Mouse (Mus musculus) small intestine, adult 2 months (tissue): ENCODE measurements around the gene Gorasp2. TPM values are rescaled to one million over a fixed set of nuclear protein-coding genes. Genes with fewer than 3 reads are reported as not detected.

Source experiments
- H3K27ac ChIP-seq: fragments of 200-500 bp; 2 replicates; pipeline ENCODE4 v1.5.1; 2012; ENCODE audit warnings: low read depth, low read length, control low read depth, inconsistent platforms; ENCODE audit not compliant: insufficient read depth
- H3K27me3 ChIP-seq: fragments of 200-500 bp; 2 replicates; pipeline ENCODE4 v1.6.1; 2012; ENCODE audit warnings: mild to moderate bottlenecking, moderate library complexity, low read length, inconsistent platforms; ENCODE audit not compliant: control insufficient read depth, insufficient read depth
- H3K36me3 ChIP-seq: fragments of 200-500 bp; 2 replicates; pipeline ENCODE4 v1.6.1; 2012; ENCODE audit warnings: mild to moderate bottlenecking, low read length, control low read depth, inconsistent platforms; ENCODE audit not compliant: control insufficient read depth, insufficient read depth
- H3K4me1 ChIP-seq: fragments of 200-500 bp; 2 replicates; pipeline ENCODE4 v1.6.1; 2012; ENCODE audit warnings: low read length, inconsistent platforms, mixed read lengths; ENCODE audit not compliant: control insufficient read depth, insufficient read depth, insufficient read length
- H3K4me3 ChIP-seq: fragments of 200-500 bp; 2 replicates; pipeline ENCODE4 v1.5.1; 2012; ENCODE audit warnings: low read depth, mild to moderate bottlenecking, control low read depth, inconsistent platforms, low read length, moderate library complexity
- CTCF ChIP-seq: fragments of 200-500 bp; IDR thresholded peaks from 2 replicates; pipeline ENCODE4 v1.5.1; 2012; ENCODE audit warnings: low read depth, mild to moderate bottlenecking, control low read depth, inconsistent platforms, low read length, moderate library complexity, mixed read lengths; ENCODE audit not compliant: insufficient replicate concordance, insufficient read length; ENCODE audit errors: extremely low read depth
- POLR2A ChIP-seq: fragments of 200-500 bp; IDR thresholded peaks from 2 replicates; pipeline ENCODE4 v1.6.1; 2012; ENCODE audit warnings: low read depth, mild to moderate bottlenecking, control low read depth, inconsistent platforms, low read length, moderate library complexity
- WGBS: fragments of 180-500 bp; shearing (Covaris S2); methylation state at CpG from one replicate; pipeline ENCODE4 v1.1.7; 2018; 5-methylcytosine and 5-hydroxymethylcytosine counted together
- polyA plus RNA-seq: library from polyadenylated mRNA; depleted of rRNA; stranded (reverse); fragments of >200 nt; gene quantifications from 2 replicates; pipeline ENCODE4 v1.2.3, GENCODE M21; 2012

The Gorasp2 gene
- polyA plus RNA-seq, 1 experiment: 114 TPM

DNA sequence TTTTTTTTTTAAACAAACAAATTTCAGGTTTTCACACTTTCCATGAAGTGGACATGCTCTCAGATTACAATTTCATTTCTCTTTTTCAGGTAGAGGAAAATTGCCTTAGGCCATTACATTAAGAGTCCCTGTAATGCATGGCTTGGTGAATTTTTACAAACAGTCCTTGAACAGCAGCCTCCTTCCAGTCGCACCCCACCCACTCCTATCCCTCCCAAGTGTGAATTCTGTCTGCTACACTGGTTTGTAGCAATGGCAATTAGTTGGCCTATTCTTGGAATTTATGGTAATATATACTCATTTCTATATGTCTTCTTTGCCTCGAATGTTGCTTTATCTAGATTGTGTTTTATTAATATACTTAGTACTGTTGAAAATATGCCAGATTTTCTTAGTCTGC, 11.1 kb downstream of the Gorasp2 start:
- H3K4me3 ChIP-seq: no peak overlapping the region
- H3K27me3 ChIP-seq: no peaks in the 10 kb centered on the region
- 60% methylated on average over 2 of the region's 2 CpGs for WGBS
- H3K27ac ChIP-seq: no peak overlapping the region
- no peak for TF ChIP-seq CTCF
- no peak for TF ChIP-seq POLR2A
- peaks cover 7% of the 10 kb centered on the region for H3K4me1 ChIP-seq
- peaks cover 11% of the 10 kb centered on the region for H3K36me3 ChIP-seq

DNA sequence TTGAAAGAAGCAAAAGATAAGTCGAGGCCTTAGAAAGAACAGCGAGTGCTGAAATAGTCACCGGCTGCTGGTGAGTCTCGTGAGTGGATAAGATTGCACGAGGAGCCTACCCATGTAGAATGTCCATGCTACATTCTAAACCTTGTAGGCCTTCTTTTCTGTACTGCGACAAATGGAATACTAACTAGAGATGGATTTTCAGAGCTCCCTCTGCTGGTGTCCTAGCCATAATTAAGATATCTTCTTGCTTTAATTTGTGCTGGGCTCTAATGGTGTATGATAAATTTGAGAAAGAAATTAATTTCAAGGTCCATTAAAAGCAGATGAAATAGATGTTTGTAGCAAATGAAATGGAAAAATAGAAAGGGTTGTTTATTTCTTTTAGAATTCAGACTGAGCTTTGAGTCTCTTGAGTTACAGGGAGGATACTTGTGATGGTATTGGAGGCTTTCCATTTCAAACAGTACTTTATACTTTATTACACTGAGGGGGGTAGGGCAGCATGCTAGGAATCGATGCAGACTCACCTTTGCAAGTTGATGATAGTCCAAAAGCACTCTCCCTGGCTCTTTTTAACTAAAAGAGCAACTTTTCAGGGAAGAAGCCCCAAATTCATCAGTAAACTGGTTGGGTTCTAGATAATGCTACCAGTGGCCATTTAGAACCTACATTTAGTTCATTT, 12.2 kb downstream of the Gorasp2 start:
- Histone ChIP-seq H3K4me1 (peaks cover 7% of the 10 kb centered on the region), H3K36me3 (peaks cover 19% of the 10 kb centered on the region), H3K27ac (no peak overlapping the region), H3K27me3 (no peaks in the 10 kb centered on the region), H3K4me3 (no peak overlapping the region)
- no peak for TF ChIP-seq CTCF
- 60% methylated on average over 7 of the region's 7 CpGs for WGBS

DNA sequence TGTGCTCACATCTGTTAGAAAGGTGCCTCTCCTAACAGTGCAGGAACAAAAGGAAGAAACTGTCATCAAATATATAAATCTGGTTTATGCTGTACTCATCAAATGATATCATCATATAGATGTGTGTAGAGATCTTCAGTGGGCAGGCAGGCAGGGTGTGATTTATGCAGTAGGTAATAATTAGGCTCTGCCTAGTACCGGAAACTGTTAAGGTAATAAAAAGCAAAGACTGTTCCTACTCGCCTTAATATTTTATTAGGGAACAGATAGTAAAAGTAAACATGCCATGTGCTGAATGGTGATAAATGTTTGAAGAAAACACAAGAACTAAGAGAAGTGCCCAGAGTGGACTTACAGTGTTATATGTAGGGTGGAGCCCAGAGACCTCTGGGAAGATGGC, 20.9 kb downstream of the Gorasp2 start:
- Histone ChIP-seq H3K4me1 (peaks cover 3% of the 10 kb centered on the region; the same call in 1 of the 2 replicates), H3K27ac (no peak overlapping the region), H3K4me3 (no peak overlapping the region), H3K27me3 (no peaks in the 10 kb centered on the region), H3K36me3 (peaks cover 76% of the 10 kb centered on the region)
- TF ChIP-seq POLR2A (no peak), CTCF (no peak)
- WGBS: 25% methylated on average over 2 of the region's 2 CpGs

DNA sequence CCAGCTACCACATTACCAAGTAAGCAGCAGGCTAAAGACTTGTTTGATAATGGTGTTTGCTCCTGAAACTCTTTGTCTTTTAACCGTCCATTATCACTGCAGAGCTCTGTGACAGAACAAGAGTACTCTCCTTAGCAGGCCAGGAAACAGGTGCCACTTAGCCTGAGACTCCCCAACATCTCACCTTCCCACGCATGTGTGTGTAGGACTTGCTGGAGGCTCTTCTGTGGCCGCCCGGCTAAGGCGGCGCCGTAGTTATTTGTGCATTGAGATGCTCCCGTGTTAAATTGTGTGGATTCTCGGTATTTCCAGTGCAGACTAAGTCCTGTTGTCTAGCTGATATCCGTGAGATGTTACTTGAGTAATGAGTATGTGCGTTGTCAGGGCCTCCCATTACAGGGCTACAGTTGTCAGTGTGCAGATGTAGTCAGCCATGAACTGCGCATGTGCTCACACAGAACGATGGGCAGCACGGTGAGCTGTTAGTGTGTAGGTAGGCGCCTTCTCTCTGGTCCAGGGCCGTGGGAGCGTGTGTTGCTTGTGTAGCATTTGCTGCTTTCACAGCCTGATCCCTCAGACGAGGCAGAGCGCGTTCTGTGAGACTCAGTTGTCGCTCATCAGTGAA, 27.2 kb downstream of the Gorasp2 start:
- TF ChIP-seq POLR2A (no peak), CTCF (no peak)
- Histone ChIP-seq H3K36me3 (peaks cover 73% of the 10 kb centered on the region), H3K4me1 (no peaks in the 10 kb centered on the region), H3K27me3 (no peaks in the 10 kb centered on the region), H3K4me3 (no peak overlapping the region), H3K27ac (no peak overlapping the region)
- 95% methylated on average over 21 of the region's 21 CpGs for WGBS

DNA sequence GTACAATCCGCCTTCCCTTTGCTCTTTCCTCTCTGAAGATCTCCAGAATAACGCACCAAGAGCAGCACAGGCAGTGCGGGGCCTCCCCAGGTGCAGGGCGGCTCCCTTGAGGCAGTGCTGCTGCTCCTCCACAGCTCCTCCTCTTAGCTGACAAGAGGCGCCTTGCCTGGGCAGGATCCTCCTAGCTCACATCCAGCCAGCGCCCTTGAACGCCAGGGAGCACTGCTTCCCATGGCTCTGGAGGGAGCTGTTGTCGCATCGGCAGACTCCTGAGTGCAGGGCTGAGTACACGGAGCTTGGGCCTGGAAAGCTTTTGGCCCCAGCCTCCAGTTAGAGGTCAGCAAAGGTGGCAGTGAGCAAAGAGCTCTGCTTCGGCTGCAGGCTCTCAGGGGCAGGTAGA, 28.8 kb downstream of the Gorasp2 start:
- Histone ChIP-seq H3K36me3 (peaks cover 59% of the 10 kb centered on the region), H3K27me3 (no peaks in the 10 kb centered on the region), H3K4me3 (no peak overlapping the region), H3K4me1 (no peaks in the 10 kb centered on the region), H3K27ac (no peak overlapping the region)
- 85% methylated on average over 11 of the region's 11 CpGs for WGBS
- TF ChIP-seq CTCF (no peak), POLR2A (no peak)

DNA sequence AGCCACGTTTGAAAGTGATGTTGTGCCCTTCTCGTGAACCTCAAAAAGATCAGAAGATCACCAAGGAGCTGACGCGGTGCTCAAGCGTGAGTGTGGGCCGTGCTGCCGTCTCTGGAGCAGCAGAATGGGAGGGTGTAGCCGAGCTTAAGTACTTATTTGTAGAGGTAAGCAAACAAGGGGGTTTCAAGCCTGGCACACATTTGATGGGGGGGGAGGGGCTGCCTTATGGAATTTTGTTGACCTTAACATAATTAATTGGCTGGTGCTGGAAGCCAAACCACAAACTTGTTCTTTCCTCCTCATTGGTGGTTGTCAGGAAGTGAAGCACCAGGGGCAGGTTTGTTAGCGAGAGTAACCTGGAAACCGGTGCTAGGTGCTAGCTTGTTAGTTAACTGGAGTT, 34.3 kb downstream of the Gorasp2 start:
- Histone ChIP-seq H3K4me1 (peaks cover 14% of the 10 kb centered on the region), H3K27ac (no peak overlapping the region), H3K36me3 (peaks cover 11% of the 10 kb centered on the region), H3K4me3 (no peak overlapping the region), H3K27me3 (no peaks in the 10 kb centered on the region)
- TF ChIP-seq CTCF: no peak
- no peak for TF ChIP-seq POLR2A
- 82% methylated on average over 10 of the region's 10 CpGs for WGBS

DNA sequence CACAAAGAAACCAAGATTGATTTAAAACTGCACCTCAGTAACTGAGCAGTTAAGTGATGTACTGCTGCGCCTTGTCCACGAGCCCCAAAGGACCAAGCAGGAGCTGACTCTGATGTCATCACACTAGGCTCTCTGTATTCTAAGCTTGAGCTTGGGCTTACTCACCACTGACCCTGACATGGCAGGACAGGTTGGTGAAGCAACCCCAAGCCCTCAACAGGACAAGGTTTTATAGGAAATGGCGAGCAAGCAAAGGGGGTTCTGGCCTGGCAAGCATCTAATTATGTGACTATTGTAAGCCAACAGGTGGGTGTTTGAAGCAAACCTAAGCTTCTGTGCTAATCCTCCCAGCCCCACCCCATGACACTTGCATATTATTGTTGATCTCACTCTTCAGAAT, 39.5 kb downstream of the Gorasp2 start:
- no peaks in the 10 kb centered on the region for H3K27me3 ChIP-seq
- peaks cover 13% of the 10 kb centered on the region; the same call in 1 of the 2 replicates for H3K4me1 ChIP-seq
- H3K36me3 ChIP-seq: no peaks in the 10 kb centered on the region
- no peak overlapping the region for H3K27ac ChIP-seq
- H3K4me3 ChIP-seq: no peak overlapping the region
- no peak for TF ChIP-seq POLR2A
- no peak for TF ChIP-seq CTCF
- 97% methylated on average over 3 of the region's 3 CpGs for WGBS
